Mouse (Mus musculus): ENCODE results near the gene Sult4a1. TPM values are rescaled to one million over a fixed set of nuclear protein-coding genes. Genes with fewer than 3 reads are reported as not detected.

The Sult4a1 gene
- total RNA-seq (2021): 100 to 1,000 TPM; 449 to 474 TPM
- long read RNA-seq, experiment 1, transcript Sult4a1-201 (7 exons, 2,383 nt): major isoform, 799 of 901 reads
- long read RNA-seq, experiment 1, partial matches to known transcripts: 18 of 901 reads
- long read RNA-seq, experiment 1, other reads (novel, unspliced or antisense): 84 of 901 reads
- long read RNA-seq, experiment 2, transcript Sult4a1-201 (7 exons, 2,383 nt): major isoform, 722 of 823 reads
- long read RNA-seq, experiment 2, partial matches to known transcripts: 74 of 823 reads
- long read RNA-seq, experiment 2, other reads (novel, unspliced or antisense): 26 of 823 reads

- peak; percentile 69 to 81 for DNase-seq (ENCODE audit: low spot score in 2 of 2)
Measured at GRCm38 (mm10) chr15:84105105-84105923, at the start of gene Sult4a1. TSS of gene Sult4a1 (minus strand) at chr15:84105754.

GRCm38 (mm10) chr15:84140929-84141328, 35.4 kb upstream of the Sult4a1 start:
- DNase-seq (ENCODE audit: low spot score in 2 of 2): no peak

GRCm38 (mm10) chr15:84140109-84140508, 34.6 kb upstream of the Sult4a1 start:
- DNase-seq (ENCODE audit: low spot score in 2 of 2): no peak

GRCm38 (mm10) chr15:84139592-84140005, 34.0 kb upstream of the Sult4a1 start:
- no peak for DNase-seq (ENCODE audit: low spot score in 2 of 2)

- no peak for DNase-seq (ENCODE audit: low spot score in 2 of 2)
Measured at GRCm38 (mm10) chr15:84136473-84137415, 31.2 kb upstream of the Sult4a1 start.

- DNase-seq (ENCODE audit: low spot score in 2 of 2): no peak
Measured at GRCm38 (mm10) chr15:84135472-84135871, 29.9 kb upstream of the Sult4a1 start.

- no peak for DNase-seq (ENCODE audit: low spot score in 2 of 2)
Measured at GRCm38 (mm10) chr15:84133440-84133839, 27.9 kb upstream of the Sult4a1 start.

- no peak for DNase-seq (ENCODE audit: low spot score in 2 of 2)
Measured at GRCm38 (mm10) chr15:84131971-84132370, 26.4 kb upstream of the Sult4a1 start.

- DNase-seq (ENCODE audit: low spot score in 2 of 2): peak in 1 of 2 experiments; percentile 5
Measured at GRCm38 (mm10) chr15:84131096-84131786, 25.7 kb upstream of the Sult4a1 start.

- DNase-seq (ENCODE audit: low spot score in 2 of 2): no peak
Measured at GRCm38 (mm10) chr15:84126871-84127270, 21.3 kb upstream of the Sult4a1 start.

- no peak for DNase-seq (ENCODE audit: low spot score in 2 of 2)
Measured at GRCm38 (mm10) chr15:84126447-84126846, 20.9 kb upstream of the Sult4a1 start.

GRCm38 (mm10) chr15:84124086-84124485, 18.5 kb upstream of the Sult4a1 start:
- no peak for DNase-seq (ENCODE audit: low spot score in 2 of 2)

GRCm38 (mm10) chr15:84123075-84123474, 17.5 kb upstream of the Sult4a1 start, which contains the start of gene Pnpla5:
TSS of gene Pnpla5 (minus strand) at chr15:84123175.
- DNase-seq (ENCODE audit: low spot score in 2 of 2): no peak

GRCm38 (mm10) chr15:84121036-84121435, 15.5 kb upstream of the Sult4a1 start:
- no peak for DNase-seq (ENCODE audit: low spot score in 2 of 2)

- no peak for DNase-seq (ENCODE audit: low spot score in 2 of 2)
Measured at GRCm38 (mm10) chr15:84120612-84121011, 15.1 kb upstream of the Sult4a1 start.

- DNase-seq (ENCODE audit: low spot score in 2 of 2): no peak
Measured at GRCm38 (mm10) chr15:84116466-84116865, 10.9 kb upstream of the Sult4a1 start.

GRCm38 (mm10) chr15:84115727-84116126, 10.2 kb upstream of the Sult4a1 start:
- no peak for DNase-seq (ENCODE audit: low spot score in 2 of 2)

- DNase-seq (ENCODE audit: low spot score in 2 of 2): no peak
Measured at GRCm38 (mm10) chr15:84113873-84114272, 8.3 kb upstream of the Sult4a1 start.

- no peak for DNase-seq (ENCODE audit: low spot score in 2 of 2)
Measured at GRCm38 (mm10) chr15:84108899-84109298, 3.3 kb upstream of the Sult4a1 start.

GRCm38 (mm10) chr15:84105924-84106500, 458 bp upstream of the Sult4a1 start:
- no peak for DNase-seq (ENCODE audit: low spot score in 2 of 2)
